Mouse (Mus musculus): ENCODE data around the gene Vmn2r92. TPM values are rescaled to one million over a fixed set of nuclear protein-coding genes. Genes with fewer than 3 reads are reported as not detected.
"Not testable (repeated sequence)": the region's sequence is repeated elsewhere in the genome, so short reads cannot be mapped to it uniquely, and the experiment has no call there.

The Vmn2r92 gene
- not detected in 2 replicates for polyA plus RNA-seq (2015; fragmentation: Nextera tagmentation; extraction: Ambion mirVana)

DNA sequence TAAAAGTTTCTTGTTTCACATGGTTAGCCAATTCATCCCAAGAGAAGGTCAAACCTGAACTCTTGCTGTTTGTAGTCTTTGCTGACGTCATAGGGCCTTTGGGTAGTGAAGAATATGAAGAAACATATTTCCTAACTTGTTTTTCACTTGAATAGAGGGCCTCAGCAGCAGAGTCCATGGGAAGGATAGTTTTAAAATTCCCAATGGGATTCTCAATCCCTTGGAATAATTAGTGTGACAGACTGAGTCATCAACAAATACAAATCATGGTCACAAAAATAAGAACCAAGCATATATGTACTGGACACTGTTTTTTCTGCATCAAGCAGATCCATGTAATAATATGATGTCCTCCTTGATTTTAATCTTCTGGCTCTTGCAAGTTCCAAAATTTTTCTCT is at the start of gene Vmn2r92:
Gene Vmn2r92 (plus strand): TSS at position 301 of the 400 bp plus-strand sequence.
- H3K9me3 ChIP-seq (replicated peaks); ATAC-seq (ENCODE audit: low FRiP score); H3K36me3 ChIP-seq; H3K27me3 ChIP-seq (replicated peaks); H3K4me3 ChIP-seq (replicated peaks); H3K9ac ChIP-seq (replicated peaks); H3K27ac ChIP-seq (replicated peaks); H3K4me2 ChIP-seq; H3K4me1 ChIP-seq: not testable (repeated sequence)
- 71% methylated on average over 1 of the region's 1 CpGs for WGBS

DNA sequence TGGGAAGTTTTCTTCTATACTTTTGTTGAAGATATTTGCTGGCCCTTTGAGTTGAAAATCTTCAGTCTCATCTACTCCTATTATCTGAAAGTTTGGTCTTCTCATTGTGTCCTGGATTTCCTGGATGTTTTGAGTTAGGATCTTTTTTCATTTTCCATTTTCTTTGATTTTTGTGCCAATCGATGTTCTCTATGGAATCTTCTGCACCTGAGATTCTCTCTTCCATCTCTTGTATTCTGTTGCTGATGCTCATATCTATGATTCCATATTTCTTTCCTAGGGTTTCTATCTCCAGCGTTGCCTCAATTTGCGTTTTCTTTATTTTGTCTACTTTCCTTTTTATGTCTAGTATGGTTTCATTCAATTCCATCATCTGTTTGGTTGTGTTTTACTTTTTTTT is 49.4 kb upstream of the Vmn2r92 start:
- H3K9me3 ChIP-seq (replicated peaks); H3K4me3 ChIP-seq (replicated peaks); ATAC-seq (ENCODE audit: low FRiP score); H3K9ac ChIP-seq (replicated peaks); H3K27ac ChIP-seq (replicated peaks); H3K27me3 ChIP-seq (replicated peaks); H3K36me3 ChIP-seq; H3K4me2 ChIP-seq; H3K4me1 ChIP-seq: not testable (repeated sequence)
- 89% methylated on average over 3 of the region's 3 CpGs for WGBS

DNA sequence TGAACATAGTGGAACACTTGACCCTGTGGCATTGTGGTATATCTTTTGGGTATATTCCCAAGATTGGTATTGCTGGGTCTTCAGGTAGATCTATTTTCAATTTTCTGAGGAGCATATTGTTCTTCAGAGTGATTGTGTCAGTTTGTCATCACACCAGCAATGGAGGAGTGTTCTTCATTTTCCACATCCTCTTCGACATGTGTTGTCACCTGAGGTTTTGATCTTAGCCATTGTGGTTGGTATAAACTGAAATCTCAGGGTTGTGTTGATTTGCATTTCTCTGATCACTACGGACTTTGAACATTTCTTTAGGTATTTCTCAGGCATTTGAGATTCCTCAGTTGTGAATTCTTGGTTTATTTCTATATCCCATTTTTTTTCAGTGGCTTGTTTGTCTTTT is 9.5 kb downstream of the Vmn2r92 start:
- not testable (repeated sequence) for H3K4me2 ChIP-seq; H3K27me3 ChIP-seq (replicated peaks); H3K4me1 ChIP-seq; H3K9ac ChIP-seq (replicated peaks); H3K4me3 ChIP-seq (replicated peaks); H3K27ac ChIP-seq (replicated peaks); H3K9me3 ChIP-seq (replicated peaks); H3K36me3 ChIP-seq; ATAC-seq (ENCODE audit: low FRiP score)
- WGBS, result 74% methylated on average over 2 of the region's 2 CpGs

DNA sequence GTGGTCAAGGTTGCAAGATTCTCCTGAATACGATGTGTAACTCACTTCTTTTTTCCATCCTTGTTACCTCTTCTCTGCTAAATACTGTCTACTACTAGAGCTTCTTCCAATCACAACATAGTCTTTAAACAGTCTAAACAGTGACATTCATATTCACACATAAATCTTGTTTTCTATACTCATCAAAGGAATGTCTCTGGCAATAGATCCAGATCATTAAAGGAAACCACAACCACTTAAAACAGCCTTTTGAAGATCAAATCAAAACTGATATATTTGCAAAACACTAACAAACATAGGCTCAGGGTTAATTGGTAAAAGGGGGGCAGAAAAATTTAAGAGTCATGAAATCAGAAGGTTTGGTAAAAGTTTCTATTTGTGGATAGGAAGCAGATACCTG is 38.0 kb downstream of the Vmn2r92 start:
- Histone ChIP-seq H3K4me2 (no peak overlapping the region), H3K4me1 (no peaks in the 10 kb centered on the region), H3K27ac (replicated peaks) (no peak overlapping the region), H3K27me3 (replicated peaks) (no peaks in the 10 kb centered on the region), H3K9me3 (replicated peaks) (no peaks in the 10 kb centered on the region), H3K9ac (replicated peaks) (no peak overlapping the region), H3K36me3 (no peaks in the 10 kb centered on the region), H3K4me3 (replicated peaks) (no peak overlapping the region)
- no peak for ATAC-seq (ENCODE audit: low FRiP score)
- 93% methylated on average over 1 of the region's 1 CpGs for WGBS

DNA sequence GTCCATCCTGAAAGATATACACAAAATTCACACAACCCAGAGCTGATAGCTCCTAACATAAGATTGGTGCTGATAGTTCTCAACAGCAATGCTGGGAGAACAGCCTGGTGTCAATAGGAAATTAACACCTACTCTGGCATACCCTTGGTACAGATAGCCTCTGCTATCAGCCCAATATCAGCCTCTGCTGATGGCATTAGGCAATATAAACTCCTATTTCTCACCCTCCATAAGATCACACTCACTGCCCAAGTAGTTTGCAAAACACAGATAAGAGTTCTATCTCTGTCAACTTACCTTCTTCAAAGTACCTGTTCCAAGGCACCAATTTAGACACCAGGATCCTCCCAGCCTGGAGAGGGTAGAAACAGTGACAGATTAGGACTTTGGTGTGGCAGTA is 69.6 kb downstream of the Vmn2r92 start:
- no peak overlapping the region for H3K9ac ChIP-seq (replicated peaks)
- no peaks in the 10 kb centered on the region for H3K4me1 ChIP-seq
- H3K4me3 ChIP-seq (replicated peaks), result no peak overlapping the region
- H3K27ac ChIP-seq (replicated peaks), result no peak overlapping the region
- ATAC-seq (ENCODE audit: low FRiP score), result no peak
- no peak overlapping the region for H3K4me2 ChIP-seq
- peaks cover 9% of the 10 kb centered on the region; the same call in 1 of the 2 replicates for H3K9me3 ChIP-seq (replicated peaks)
- H3K36me3 ChIP-seq, result no peaks in the 10 kb centered on the region
- no peaks in the 10 kb centered on the region for H3K27me3 ChIP-seq (replicated peaks)

DNA sequence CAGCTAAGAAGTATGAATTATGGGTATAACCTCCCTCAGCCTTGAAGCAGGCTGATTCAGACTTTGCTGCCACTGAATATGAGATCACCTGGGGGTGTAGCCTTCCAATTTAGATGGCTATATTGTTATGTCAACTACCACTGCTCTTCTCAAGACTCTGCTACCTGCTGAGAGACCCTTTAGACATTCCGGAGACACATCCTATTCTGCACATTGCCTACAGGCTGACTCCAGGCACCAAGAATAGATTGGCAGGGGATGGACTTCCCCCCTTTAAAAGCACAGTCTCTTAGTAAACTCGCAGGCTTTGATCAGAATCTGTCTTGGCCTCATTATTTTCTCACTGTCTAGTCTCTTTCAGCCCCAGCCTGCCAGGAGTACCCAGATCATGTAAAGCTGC is 80.3 kb downstream of the Vmn2r92 start:
- H3K4me1 ChIP-seq, result no peaks in the 10 kb centered on the region
- no peak overlapping the region for H3K4me3 ChIP-seq (replicated peaks)
- H3K9me3 ChIP-seq (replicated peaks), result 0 out of 2 replicates have a peak, but pooled peaks cover 3% of the 10 kb centered on the region
- no peaks in the 10 kb centered on the region for H3K36me3 ChIP-seq
- no peak overlapping the region for H3K4me2 ChIP-seq
- H3K27ac ChIP-seq (replicated peaks), result no peak overlapping the region
- ATAC-seq (ENCODE audit: low FRiP score), result no peak
- no peak overlapping the region for H3K9ac ChIP-seq (replicated peaks)
- 71% methylated on average over 2 of the region's 2 CpGs for WGBS
- H3K27me3 ChIP-seq (replicated peaks), result no peaks in the 10 kb centered on the region

DNA sequence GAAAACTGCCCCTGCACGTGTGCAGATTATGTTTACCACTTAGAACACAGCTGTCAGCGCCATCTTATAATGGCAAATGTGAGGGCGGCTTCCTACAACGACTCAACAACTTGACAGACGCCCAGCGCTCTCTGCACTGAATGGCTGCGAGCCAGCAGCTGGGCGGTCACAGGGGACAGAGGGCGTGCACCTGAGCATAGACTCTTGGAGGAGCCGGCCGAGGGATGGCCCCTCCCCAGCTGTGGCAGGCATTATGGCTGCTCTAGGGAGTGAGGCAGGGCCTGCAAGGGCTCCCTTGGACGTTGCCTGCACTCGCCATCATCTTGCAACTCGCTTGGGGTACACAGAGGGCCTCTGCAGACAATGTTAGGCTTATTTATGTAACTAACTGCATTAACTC is 85.2 kb downstream of the Vmn2r92 start:
- WGBS, result 82% methylated on average over 14 of the region's 14 CpGs
- no peak for ATAC-seq (ENCODE audit: low FRiP score)

More for the DNA sequence above, 85.2 kb downstream of the Vmn2r92 start:
- no peak overlapping the region for H3K4me3 ChIP-seq (replicated peaks)
- no peaks in the 10 kb centered on the region for H3K4me1 ChIP-seq
- no peaks in the 10 kb centered on the region for H3K36me3 ChIP-seq
- H3K9ac ChIP-seq (replicated peaks), result no peak overlapping the region
- H3K27me3 ChIP-seq (replicated peaks), result no peaks in the 10 kb centered on the region
- H3K4me2 ChIP-seq, result no peak overlapping the region
- H3K27ac ChIP-seq (replicated peaks), result no peak overlapping the region
- H3K9me3 ChIP-seq (replicated peaks), result 0 out of 2 replicates have a peak, but pooled peaks cover 2% of the 10 kb centered on the region

Other genes starting within 250 kb of the Vmn2r92 start
- gene Fpr-rs4, start 130.2 kb upstream of the Vmn2r92 start, polyA plus RNA-seq (2015; fragmentation: Nextera tagmentation; extraction: Ambion mirVana), result not detected in 2 replicates
- gene Vmn2r124, start 102.5 kb upstream of the Vmn2r92 start, polyA plus RNA-seq (2015; fragmentation: Nextera tagmentation; extraction: Ambion mirVana), result 0.03 TPM in 1 of 2 replicates, not detected in the other
- gene Vmn2r91, start 66.9 kb upstream of the Vmn2r92 start, polyA plus RNA-seq (2015; fragmentation: Nextera tagmentation; extraction: Ambion mirVana), result not detected in 2 replicates
- not detected in 2 replicates for gene Vmn2r94, start 125.9 kb downstream of the Vmn2r92 start, polyA plus RNA-seq (2015; fragmentation: Nextera tagmentation; extraction: Ambion mirVana)
- gene Vmn2r93, start 146.2 kb downstream of the Vmn2r92 start, polyA plus RNA-seq (2015; fragmentation: Nextera tagmentation; extraction: Ambion mirVana), result not detected in 2 replicates